Mouse (Mus musculus): ENCODE data around the gene Afap1.

DNA sequence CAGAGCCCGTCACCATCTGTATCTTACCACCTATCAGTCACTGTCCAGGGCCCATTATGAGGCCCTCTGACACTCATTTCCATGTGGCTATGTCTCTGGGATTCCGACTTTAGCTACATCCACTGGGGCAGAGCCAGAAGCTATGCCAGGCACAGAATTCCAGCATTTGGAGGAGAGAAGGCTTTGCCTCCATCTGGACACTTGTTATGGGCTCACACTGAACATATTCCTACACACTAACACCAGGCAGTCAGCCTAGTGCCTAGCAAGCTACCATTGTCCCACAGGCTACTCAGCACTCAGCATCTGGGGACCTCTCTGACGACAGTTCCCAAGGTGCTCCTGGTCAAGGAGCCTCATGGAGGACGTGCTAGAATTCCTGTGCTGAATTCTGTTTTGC, 132.0 kb downstream of the Afap1 start:
- TF ChIP-seq CTCF (IDR thresholded peaks at IDR 0.05; ENCODE audit: insufficient read depth, low read depth, low read length) (no peak), POLR2A (IDR thresholded peaks at IDR 0.05; ENCODE audit: insufficient read depth, low read depth, low read length) (no peak)

Measured in olfactory bulb, adult 2 months (tissue).